Mouse (Mus musculus): ENCODE data around the gene Rfx8.

The Rfx8 gene

GRCm38 (mm10) chr1:39720632-39721350, at the start of gene Rfx8:
TSS of gene Rfx8 (minus strand) at chr1:39720997.
- peak; percentile 12 for DNase-seq

DNA sequence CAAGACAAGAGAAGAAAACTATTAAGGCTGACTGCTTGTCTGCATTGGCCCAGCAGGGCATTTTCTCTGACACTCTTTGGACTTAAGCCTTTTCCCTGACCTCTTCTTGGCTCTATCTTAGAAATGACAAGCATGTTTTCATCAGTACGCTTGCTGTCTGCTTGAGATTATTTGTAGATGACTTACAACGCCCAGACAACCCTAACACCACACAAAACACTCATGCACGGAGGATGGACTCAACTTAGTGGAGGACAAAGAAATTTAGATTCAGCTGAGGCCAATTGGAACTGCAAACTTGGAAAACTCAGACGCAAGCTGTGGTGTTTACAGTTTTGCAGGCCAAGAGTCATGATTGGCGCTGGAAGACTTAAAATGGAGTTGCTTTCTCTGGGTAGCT, 49.6 kb upstream of the Rfx8 start:
- DNase-seq, result no peak

- DNase-seq, result no peak
Measured at GRCm38 (mm10) chr1:39768017-39768416, 47.2 kb upstream of the Rfx8 start.

- DNase-seq, result no peak
Measured at GRCm38 (mm10) chr1:39765854-39766493, 45.2 kb upstream of the Rfx8 start.

- peak; percentile 55 for DNase-seq
Measured at GRCm38 (mm10) chr1:39762025-39762370, 41.2 kb upstream of the Rfx8 start.

- DNase-seq, result peak; percentile 60
Measured at GRCm38 (mm10) chr1:39761211-39762024, 40.6 kb upstream of the Rfx8 start.

GRCm38 (mm10) chr1:39760181-39760715, 39.5 kb upstream of the Rfx8 start:
- DNase-seq, result no peak

DNA sequence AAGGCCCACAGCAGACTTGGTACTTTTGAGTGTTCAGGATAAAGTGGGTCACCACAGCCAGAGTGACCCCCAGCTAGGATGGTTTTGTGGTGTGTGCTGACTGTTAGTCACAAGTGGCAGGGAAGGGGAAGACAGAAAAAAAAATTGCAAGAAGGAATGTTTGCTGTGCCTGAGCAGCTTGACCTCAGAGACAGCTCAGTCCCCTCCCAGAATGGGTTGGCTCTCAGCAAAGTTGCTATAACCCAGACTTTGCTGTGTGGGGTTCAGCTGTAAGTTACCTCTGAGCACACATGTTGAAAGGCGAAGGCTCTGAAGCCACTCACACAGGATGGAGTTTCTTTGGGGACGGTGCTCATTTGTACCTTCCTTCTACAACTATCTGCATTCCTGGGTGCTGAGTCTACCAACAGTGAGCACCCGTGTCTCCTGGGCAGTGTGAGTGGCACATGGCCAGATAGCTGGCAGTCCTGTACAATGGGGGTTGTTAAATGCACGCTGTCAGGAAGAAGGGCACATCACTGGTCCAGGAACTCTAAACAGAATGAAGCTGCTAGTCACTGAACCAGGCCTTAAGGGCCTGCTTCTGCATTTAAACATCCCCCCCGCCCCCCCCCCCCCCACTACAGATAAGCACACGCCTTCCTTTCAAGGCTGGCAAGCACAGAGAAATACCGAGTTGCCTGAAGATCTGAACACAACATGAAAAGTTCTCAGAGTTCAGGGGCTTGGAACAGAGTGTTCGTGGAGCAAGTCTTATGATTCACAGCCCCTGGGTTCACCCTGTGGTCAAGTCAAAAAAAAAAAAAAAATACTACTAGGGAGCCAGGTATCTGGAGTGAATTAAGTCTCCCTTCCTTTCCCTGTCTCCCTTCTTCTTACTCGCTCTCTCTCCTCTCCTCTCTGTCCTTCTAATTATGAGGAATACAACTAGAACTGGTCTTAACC, 38.7 kb upstream of the Rfx8 start:
- no peak for DNase-seq

- DNase-seq, result no peak
Measured at GRCm38 (mm10) chr1:39758244-39758643, 37.4 kb upstream of the Rfx8 start.

DNA sequence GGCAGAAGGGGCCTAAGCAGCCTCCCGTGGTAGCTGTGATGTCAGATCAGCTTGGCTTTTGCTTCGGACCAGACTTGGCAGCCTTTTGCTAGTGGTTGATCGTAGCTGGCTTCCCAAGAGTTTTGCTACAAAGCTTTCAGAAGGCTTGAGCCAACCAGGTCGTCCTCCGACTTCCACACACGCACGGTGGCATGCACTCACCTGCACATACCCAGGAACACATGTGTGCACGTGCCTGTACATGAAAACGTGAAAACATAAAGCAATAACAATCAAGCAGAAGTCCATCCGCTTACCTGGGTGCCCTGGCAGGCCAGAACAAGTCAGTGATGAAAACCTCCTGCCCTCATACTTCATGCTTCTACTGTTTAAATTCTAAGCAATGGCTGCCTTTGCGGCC, 36.2 kb upstream of the Rfx8 start:
- no peak for DNase-seq

GRCm38 (mm10) chr1:39754224-39754957, 33.6 kb upstream of the Rfx8 start:
- DNase-seq, result no peak

DNA sequence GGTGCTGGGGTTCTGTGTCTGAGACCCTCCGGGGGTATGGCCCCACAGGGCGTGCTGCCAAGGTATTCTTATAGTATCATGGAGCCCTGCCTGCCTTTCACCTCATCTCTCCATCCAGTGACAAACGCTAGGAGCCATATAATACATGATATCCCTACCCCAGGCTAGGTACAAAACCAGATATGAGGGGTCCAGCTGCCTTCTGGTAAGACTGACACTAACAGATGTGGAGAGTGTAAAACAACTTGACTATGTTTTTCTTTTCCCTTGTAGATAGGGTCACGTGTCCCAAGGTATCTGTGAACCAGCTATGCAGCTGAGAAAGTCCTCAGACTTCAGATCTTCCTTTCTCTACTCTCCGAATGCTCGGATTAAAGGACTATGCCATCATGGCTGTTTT, 30.7 kb upstream of the Rfx8 start:
- no peak for DNase-seq

DNA sequence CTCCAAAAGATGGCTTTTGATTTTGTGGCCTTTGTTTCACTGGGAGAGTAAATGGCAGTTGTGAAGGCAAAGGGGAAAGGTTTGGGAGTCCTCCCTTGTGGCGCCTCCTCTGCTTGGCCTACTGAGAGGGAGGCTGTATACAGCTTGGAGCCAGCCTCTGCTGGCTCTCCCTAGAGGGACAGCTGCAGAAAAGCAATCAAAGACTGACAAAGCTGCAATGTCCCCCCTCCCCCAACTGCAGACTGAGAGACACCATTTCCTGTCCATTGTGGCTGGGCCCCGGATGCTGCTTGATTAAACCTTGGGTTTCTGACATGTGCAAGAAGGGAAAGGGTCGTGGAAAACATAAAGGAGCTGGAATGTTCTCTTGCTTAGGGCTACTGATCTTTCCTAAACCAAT, 28.9 kb upstream of the Rfx8 start:
- DNase-seq, result no peak

DNA sequence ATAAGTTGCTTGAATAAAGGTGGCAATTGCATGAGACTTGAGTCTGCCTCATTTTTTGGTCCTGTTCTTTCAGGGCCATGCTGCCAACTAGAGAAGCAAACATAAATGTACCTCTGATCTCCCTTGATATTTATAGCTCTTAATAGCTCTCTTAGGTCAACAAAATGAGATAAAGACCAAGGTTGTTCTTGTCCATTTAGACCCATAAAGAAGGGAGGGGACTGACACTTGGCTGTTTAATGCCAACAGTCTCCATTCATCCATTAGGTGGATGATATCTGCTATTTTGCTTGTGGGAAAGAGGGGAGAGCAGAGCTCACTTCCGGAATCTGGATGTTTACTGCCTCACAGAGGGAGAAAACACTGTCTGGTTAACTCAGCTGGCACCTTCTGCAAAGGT, 28.4 kb upstream of the Rfx8 start:
- no peak for DNase-seq

DNA sequence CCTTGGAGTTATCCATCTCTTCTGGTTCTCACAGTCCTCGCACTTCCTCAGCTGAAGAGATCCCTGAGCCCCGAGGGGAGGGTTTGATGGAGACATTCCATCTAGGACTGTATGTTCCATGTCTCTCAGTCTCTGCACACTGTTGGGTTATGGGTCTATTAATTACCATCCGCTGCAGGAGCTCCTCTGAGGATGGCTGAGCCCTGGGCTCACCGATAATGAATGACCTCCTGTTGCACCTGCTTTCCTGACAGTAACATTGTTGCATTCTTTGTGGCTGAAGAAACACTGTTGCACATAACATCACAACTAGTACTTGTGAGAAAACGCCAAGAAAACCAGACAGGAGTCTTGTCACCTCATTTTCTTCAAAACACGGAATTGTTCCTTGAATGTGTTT, 27.9 kb upstream of the Rfx8 start:
- no peak for DNase-seq

- DNase-seq, result no peak
Measured at GRCm38 (mm10) chr1:39746464-39746863, 25.7 kb upstream of the Rfx8 start.

DNA sequence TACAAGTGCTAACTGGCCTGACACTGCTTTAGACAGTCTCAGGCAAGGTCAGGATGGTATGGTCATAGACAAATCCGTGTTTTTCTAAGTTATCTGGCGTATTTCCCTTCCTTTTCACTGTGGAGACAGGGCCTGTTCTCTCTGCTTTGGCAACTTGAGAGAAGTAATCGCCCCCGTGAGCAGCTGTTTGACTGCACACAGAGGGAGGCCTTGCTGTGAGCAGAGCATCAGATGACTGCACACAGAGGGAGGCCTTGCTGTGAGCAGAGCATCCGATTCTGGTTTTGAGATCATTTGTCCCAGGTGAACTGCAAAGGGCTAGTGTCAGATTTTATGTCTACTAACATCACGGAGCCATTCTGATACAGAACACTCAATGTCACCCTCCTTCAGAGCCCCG, 20.2 kb upstream of the Rfx8 start:
- DNase-seq, result no peak

GRCm38 (mm10) chr1:39740002-39740401, 19.2 kb upstream of the Rfx8 start:
- no peak for DNase-seq

DNA sequence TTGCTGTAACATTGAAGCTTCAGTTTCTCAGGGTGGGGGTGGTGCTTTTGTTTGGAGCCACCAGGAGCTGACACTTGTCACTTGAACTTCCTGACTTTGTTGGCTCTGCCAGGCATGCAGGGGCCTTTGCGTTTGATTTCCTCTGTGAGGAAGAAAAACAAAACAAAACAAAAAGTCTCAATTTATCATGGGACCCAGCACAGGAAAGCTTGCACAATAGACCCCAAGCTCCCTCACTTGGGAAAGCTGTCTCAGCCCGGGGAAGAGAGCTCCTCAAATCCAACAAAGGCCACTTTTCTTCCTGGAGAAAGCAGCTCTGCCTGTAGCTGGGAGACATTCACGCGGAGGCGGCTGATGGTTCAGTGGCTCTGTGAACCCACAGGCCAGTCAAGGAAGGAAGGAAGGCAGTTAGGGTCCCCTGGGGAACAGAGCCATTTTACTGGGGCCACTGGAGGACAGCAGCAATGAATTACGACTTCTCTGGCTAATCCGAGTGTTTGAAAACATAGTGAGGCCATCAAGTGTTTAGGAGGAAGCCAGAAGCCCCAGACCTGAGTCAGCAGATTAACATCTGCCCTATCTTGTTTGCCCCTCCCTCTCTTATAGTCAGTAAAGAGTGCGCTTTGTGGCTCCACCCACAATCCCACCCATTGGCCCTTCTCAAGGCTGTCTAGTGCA, 15.3 kb upstream of the Rfx8 start:
- no peak for DNase-seq

DNA sequence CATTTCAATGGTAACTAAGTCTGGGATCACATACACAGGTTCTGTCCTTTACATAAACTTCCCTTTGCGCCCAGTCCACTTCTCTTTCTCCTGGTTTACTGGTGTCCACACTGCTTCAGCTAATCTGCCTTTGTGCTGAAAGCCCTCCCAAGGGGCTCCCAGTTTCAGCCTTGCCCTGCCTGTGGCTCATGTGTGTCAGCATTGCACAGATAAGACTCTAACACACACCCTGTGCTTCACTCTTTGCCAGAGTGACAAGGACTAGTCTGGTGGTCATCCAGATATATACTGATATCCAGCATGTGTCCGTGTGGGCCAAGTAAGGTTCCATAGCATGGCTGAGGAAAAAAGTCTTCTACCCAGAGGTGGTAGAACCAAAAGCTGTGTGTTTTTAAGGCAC, 14.7 kb upstream of the Rfx8 start:
- DNase-seq, result no peak

DNA sequence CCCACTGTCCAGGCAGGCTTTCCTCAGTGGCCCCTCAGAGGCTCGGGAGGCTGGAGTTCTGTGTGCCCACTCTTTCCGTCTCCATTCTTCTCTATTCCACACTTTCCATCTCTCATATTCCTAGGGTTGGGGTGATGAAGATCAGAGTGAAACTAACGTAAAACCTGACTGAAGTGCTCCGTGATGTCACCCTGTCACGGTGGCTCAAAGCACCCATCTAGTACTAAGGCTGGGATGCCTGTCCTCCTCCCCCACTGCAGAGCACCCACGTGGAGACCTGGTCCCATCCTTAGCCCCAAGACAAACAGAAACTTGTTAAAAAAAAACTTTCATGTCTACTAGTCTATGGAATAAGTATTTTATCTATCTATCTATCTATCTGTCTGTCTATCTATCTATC, 14.1 kb upstream of the Rfx8 start:
- DNase-seq, result no peak
